Mouse (Mus musculus) heart, embryonic 13.5 days (tissue): Measurements from ENCODE around the gene Olfr15. TPM values are rescaled to one million over a fixed set of nuclear protein-coding genes. Genes with fewer than 3 reads are reported as not detected.
"Not testable (repeated sequence)": the region's sequence is repeated elsewhere in the genome, so short reads cannot be mapped to it uniquely, and the experiment has no call there.

ENCODE experiments used
- ATAC-seq: fragments of 200-750 bp; cut with Nextera tagmentation; 2 replicates; pipeline ENCODE4 v1.8.0; 2017; ENCODE audit warnings: moderate TSS enrichment; ENCODE audit not compliant: insufficient number of reproducible peaks, low FRiP score, low TSS enrichment; ENCODE audit errors: extremely low read depth
- H3K27ac ChIP-seq: fragments of 300-500 bp; sonication (generic); replicated peaks from 2 replicates; pipeline ENCODE4 v1.5.1; 2015; ENCODE audit warnings: moderate library complexity, mild to moderate bottlenecking, inconsistent platforms
- H3K27me3 ChIP-seq: fragments of 300-500 bp; sonication (generic); replicated peaks from 2 replicates; pipeline ENCODE4 v1.6.1; 2015; ENCODE audit warnings: mild to moderate bottlenecking, inconsistent platforms
- H3K36me3 ChIP-seq: fragments of 300-500 bp; sonication (generic); 2 replicates; pipeline ENCODE4 v1.6.1; 2015; ENCODE audit warnings: mild to moderate bottlenecking, inconsistent platforms
- H3K4me1 ChIP-seq: fragments of 300-500 bp; sonication (generic); 2 replicates; pipeline ENCODE4 v1.6.1; 2015; ENCODE audit warnings: inconsistent platforms
- H3K4me2 ChIP-seq: fragments of 300-500 bp; sonication (generic); 2 replicates; pipeline ENCODE4 v1.6.1; 2015; ENCODE audit warnings: inconsistent platforms, mild to moderate bottlenecking, moderate library complexity
- H3K4me3 ChIP-seq: fragments of 300-500 bp; sonication (generic); 2 replicates; pipeline ENCODE4 v1.5.1; 2015; ENCODE audit warnings: moderate library complexity, mild to moderate bottlenecking, inconsistent platforms
- H3K9ac ChIP-seq: fragments of 300-500 bp; sonication (generic); 2 replicates; pipeline ENCODE4 v1.6.1; 2015; ENCODE audit warnings: inconsistent platforms, mild to moderate bottlenecking, moderate library complexity
- H3K9me3 ChIP-seq: fragments of 300-500 bp; sonication (generic); 2 replicates; pipeline ENCODE4 v1.6.1; 2016; ENCODE audit warnings: inconsistent platforms
- WGBS: fragments of 180-500 bp; shearing (Covaris S2); methylation state at CpG from one replicate; pipeline ENCODE4 v1.1.7; 2015; ENCODE audit warnings: mixed read lengths; 5-methylcytosine and 5-hydroxymethylcytosine counted together
- polyA plus RNA-seq: library from polyadenylated mRNA; unstranded; fragments of >200 nt; fragmentation: Nextera tagmentation; extraction: Ambion mirVana; gene quantifications from 2 replicates; pipeline ENCODE4 v1.2.1, GENCODE M21; 2015

Gene Olfr15
- polyA plus RNA-seq, 1 experiment from 2014 or later: not detected

- Histone ChIP-seq H3K27ac (no peak within 1 kb of the TSS), H3K27me3 (no peaks in the 10 kb centered on the region), H3K4me1 (peaks cover 11% of the 10 kb centered on the region), H3K4me3 (peak within 1 kb of the TSS; percentile 68), H3K4me2 (peak within 1 kb of the TSS; percentile 79), H3K9ac (peak within 1 kb of the TSS; percentile 82), H3K36me3 (no peaks in the 10 kb centered on the region), H3K9me3 (no peaks in the 10 kb centered on the region)
- ATAC-seq: peak; percentile 100
- 3% methylated on average over 38 of the region's 38 CpGs for WGBS
These were observed 16.2 kb downstream of the Olfr15 start, which contains the start of gene Zfp174 for GRCm38 (mm10) chr16:3846711-3847518. TSS of gene Zfp174 (plus strand) at chr16:3847268.

- Histone ChIP-seq H3K4me2 (peak overlapping the region; percentile 79), H3K27me3 (no peaks in the 10 kb centered on the region), H3K9me3 (no peaks in the 10 kb centered on the region), H3K9ac (peak overlapping the region; percentile 82), H3K36me3 (no peaks in the 10 kb centered on the region), H3K4me1 (peaks cover 11% of the 10 kb centered on the region), H3K27ac (no peak overlapping the region), H3K4me3 (peak overlapping the region; percentile 68)
- no peak for ATAC-seq
- 44% methylated on average over 4 of the region's 4 CpGs for WGBS
These were observed 17.2 kb downstream of the Olfr15 start for GRCm38 (mm10) chr16:3847871-3848270.

GRCm38 (mm10) chr16:3848416-3848815, 17.7 kb downstream of the Olfr15 start:
- Histone ChIP-seq H3K36me3 (no peaks in the 10 kb centered on the region), H3K27ac (no peak overlapping the region), H3K4me3 (no peak overlapping the region), H3K27me3 (no peaks in the 10 kb centered on the region), H3K4me1 (peaks cover 11% of the 10 kb centered on the region), H3K9me3 (no peaks in the 10 kb centered on the region), H3K4me2 (no peak overlapping the region), H3K9ac (no peak overlapping the region)
- ATAC-seq: no peak
- 70% methylated on average over 3 of the region's 3 CpGs for WGBS

- H3K9ac ChIP-seq, H3K4me3 ChIP-seq, H3K4me2 ChIP-seq, ATAC-seq, H3K36me3 ChIP-seq, H3K9me3 ChIP-seq, H3K27ac ChIP-seq, H3K27me3 ChIP-seq: not testable (repeated sequence)
- peaks cover 11% of the 10 kb centered on the region for H3K4me1 ChIP-seq
- 88% methylated on average over 13 of the region's 13 CpGs for WGBS
These were observed 20.6 kb downstream of the Olfr15 start for GRCm38 (mm10) chr16:3851301-3851700.

GRCm38 (mm10) chr16:3852586-3852985, 21.9 kb downstream of the Olfr15 start:
- H3K36me3 ChIP-seq: no peaks in the 10 kb centered on the region
- ATAC-seq: no peak
- no peak overlapping the region for H3K4me2 ChIP-seq
- no peaks in the 10 kb centered on the region for H3K27me3 ChIP-seq
- 34% methylated on average over 12 of the region's 12 CpGs for WGBS
- no peak overlapping the region for H3K4me3 ChIP-seq
- H3K4me1 ChIP-seq: peaks cover 6% of the 10 kb centered on the region
- no peaks in the 10 kb centered on the region for H3K9me3 ChIP-seq
- no peak overlapping the region; the same call in 1 of the 2 replicates for H3K9ac ChIP-seq
- no peak overlapping the region for H3K27ac ChIP-seq

- no peaks in the 10 kb centered on the region for H3K36me3 ChIP-seq
- H3K9ac ChIP-seq: no peak overlapping the region
- H3K27ac ChIP-seq: no peak overlapping the region
- H3K4me3 ChIP-seq: no peak overlapping the region
- no peaks in the 10 kb centered on the region for H3K27me3 ChIP-seq
- ATAC-seq: no peak
- no peaks in the 10 kb centered on the region for H3K9me3 ChIP-seq
- no peak overlapping the region for H3K4me2 ChIP-seq
- 65% methylated on average over 11 of the region's 11 CpGs for WGBS
- no peaks in the 10 kb centered on the region for H3K4me1 ChIP-seq
These were observed 23.9 kb downstream of the Olfr15 start for GRCm38 (mm10) chr16:3854437-3855182.

GRCm38 (mm10) chr16:3855776-3856175, 25.1 kb downstream of the Olfr15 start:
- no peak for ATAC-seq
- H3K4me1 ChIP-seq: no peaks in the 10 kb centered on the region
- H3K9me3 ChIP-seq: no peaks in the 10 kb centered on the region
- 80% methylated on average over 1 of the region's 1 CpGs for WGBS
- H3K36me3 ChIP-seq: peaks cover 5% of the 10 kb centered on the region
- H3K4me2 ChIP-seq: no peak overlapping the region
- H3K27me3 ChIP-seq: no peaks in the 10 kb centered on the region
- no peak overlapping the region for H3K4me3 ChIP-seq
- H3K27ac ChIP-seq: no peak overlapping the region
- H3K9ac ChIP-seq: no peak overlapping the region

- no peak for ATAC-seq
- no peak overlapping the region for H3K4me2 ChIP-seq
- 84% methylated on average over 4 of the region's 4 CpGs for WGBS
- no peak overlapping the region for H3K4me3 ChIP-seq
- no peak overlapping the region for H3K9ac ChIP-seq
- no peaks in the 10 kb centered on the region for H3K4me1 ChIP-seq
- no peaks in the 10 kb centered on the region for H3K9me3 ChIP-seq
- H3K27me3 ChIP-seq: no peaks in the 10 kb centered on the region
- peaks cover 30% of the 10 kb centered on the region for H3K36me3 ChIP-seq
- no peak overlapping the region for H3K27ac ChIP-seq
These were observed 28.6 kb downstream of the Olfr15 start for GRCm38 (mm10) chr16:3859254-3859653.

- Histone ChIP-seq H3K36me3 (peaks cover 35% of the 10 kb centered on the region), H3K4me1 (peaks cover 22% of the 10 kb centered on the region), H3K4me2 (peak overlapping the region; percentile 94), H3K9me3 (no peaks in the 10 kb centered on the region), H3K4me3 (peak overlapping the region; percentile 68), H3K9ac (peak overlapping the region; percentile 89), H3K27ac (peak overlapping the region; percentile 64), H3K27me3 (no peaks in the 10 kb centered on the region)
- no peak for ATAC-seq
- WGBS: 1% methylated on average over 16 of the region's 16 CpGs
These were observed 41.1 kb downstream of the Olfr15 start for GRCm38 (mm10) chr16:3871815-3872214.

GRCm38 (mm10) chr16:3872216-3873047, 41.8 kb downstream of the Olfr15 start, which contains the start of gene Naa60:
TSS of gene Naa60 (plus strand) at chr16:3872375.
- peak within 1 kb of the TSS; percentile 64 for H3K27ac ChIP-seq
- H3K36me3 ChIP-seq: peaks cover 36% of the 10 kb centered on the region
- whole genome bisulfite sequencing: 5% methylated on average over 47 of the region's 47 CpGs
- peak within 1 kb of the TSS; percentile 94 for H3K4me2 ChIP-seq
- H3K27me3 ChIP-seq: no peaks in the 10 kb centered on the region
- peak within 1 kb of the TSS; percentile 89 for H3K9ac ChIP-seq
- H3K4me1 ChIP-seq: peaks cover 22% of the 10 kb centered on the region
- peak; percentile 96 for ATAC-seq
- no peaks in the 10 kb centered on the region for H3K9me3 ChIP-seq
- peak within 1 kb of the TSS; percentile 68 for H3K4me3 ChIP-seq

GRCm38 (mm10) chr16:3876346-3876745, 45.7 kb downstream of the Olfr15 start:
- H3K4me1 ChIP-seq: peaks cover 19% of the 10 kb centered on the region
- no peaks in the 10 kb centered on the region for H3K9me3 ChIP-seq
- H3K9ac ChIP-seq: no peak overlapping the region
- H3K4me3 ChIP-seq: no peak overlapping the region
- no peak overlapping the region for H3K27ac ChIP-seq
- H3K36me3 ChIP-seq: peaks cover 39% of the 10 kb centered on the region
- WGBS: 94% methylated on average over 4 of the region's 4 CpGs
- ATAC-seq: no peak
- H3K27me3 ChIP-seq: no peaks in the 10 kb centered on the region
- no peak overlapping the region for H3K4me2 ChIP-seq
